Mouse (Mus musculus) heart, postnatal 0 days (tissue): ENCODE results near the gene Itprip.

Experiments
- CTCF ChIP-seq: IDR thresholded peaks from 2 replicates; pipeline ENCODE4 v1.5.1; 2016; ENCODE audit warnings: antibody characterized with exemption, control low read depth, low read depth
- EP300 ChIP-seq: IDR thresholded peaks from 2 replicates; pipeline ENCODE4 v1.6.1; 2016; ENCODE audit warnings: antibody characterized with exemption, low read depth

DNA sequence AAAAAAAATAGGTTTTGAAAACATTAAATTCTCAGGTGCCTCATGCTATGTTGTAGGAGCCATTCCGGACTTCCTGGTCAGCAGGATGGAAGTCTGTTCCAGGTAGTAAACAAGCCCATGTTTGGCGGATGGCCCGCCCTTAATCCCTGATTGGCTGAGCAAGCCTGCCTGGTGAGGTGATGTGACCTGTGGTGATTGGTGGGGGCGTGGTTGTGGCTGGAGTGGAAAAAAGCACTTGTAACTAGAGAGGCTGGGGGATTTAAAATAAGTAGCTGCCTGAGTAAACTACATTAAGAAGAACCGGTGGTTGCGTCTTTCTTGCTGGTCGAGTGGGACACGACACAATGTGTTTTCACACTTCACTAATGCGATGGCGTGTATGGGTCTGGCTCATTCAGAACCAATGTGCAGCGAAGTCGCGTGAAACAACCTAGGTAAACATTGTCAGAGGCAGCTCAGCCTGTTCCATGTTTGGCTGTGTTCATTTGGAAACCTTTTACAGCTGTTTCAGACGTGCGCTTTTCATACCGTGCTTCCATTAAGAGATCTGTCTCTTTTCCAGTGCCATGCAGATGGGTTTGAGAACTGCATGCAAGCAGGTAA is 15.6 kb upstream of the Itprip start:
- TF ChIP-seq CTCF (no peak), EP300 (no peak)
